Mouse (Mus musculus) liver, adult 2 months (tissue): ENCODE data around the gene Poc1a. TPM values are rescaled to one million over a fixed set of nuclear protein-coding genes. Genes with fewer than 3 reads are reported as not detected.

ENCODE experiments used
- DNase-seq: peaks from one replicate; pipeline ENCODE4 v3.0.0-alpha.2; 2011; ENCODE audit warnings: low read depth, low spot score; ENCODE audit errors: extremely low read depth
- H3K27ac ChIP-seq: fragments of 200-500 bp; replicated peaks from 2 replicates; pipeline ENCODE4 v1.5.1; 2012; ENCODE audit warnings: low read depth, mild to moderate bottlenecking, control low read depth, inconsistent platforms, low read length; ENCODE audit not compliant: insufficient read depth
- H3K27me3 ChIP-seq: fragments of 200-500 bp; 2 replicates; pipeline ENCODE4 v1.6.1; 2012; ENCODE audit warnings: mild to moderate bottlenecking, moderate library complexity, low read length, inconsistent platforms; ENCODE audit not compliant: control insufficient read depth, insufficient read depth
- H3K36me3 ChIP-seq: fragments of 200-500 bp; 2 replicates; pipeline ENCODE4 v1.6.1; 2012; ENCODE audit warnings: low read length, inconsistent platforms; ENCODE audit not compliant: control insufficient read depth, insufficient read depth
- H3K4me1 ChIP-seq: fragments of 200-500 bp; 2 replicates; pipeline ENCODE4 v1.6.1; 2011; ENCODE audit warnings: low read length; ENCODE audit not compliant: control insufficient read depth, insufficient read depth
- H3K4me3 ChIP-seq: fragments of 200-500 bp; 2 replicates; pipeline ENCODE4 v1.5.1; 2011; ENCODE audit warnings: low read depth, mild to moderate bottlenecking, control low read depth, low read length, moderate library complexity; ENCODE audit not compliant: insufficient read depth
- H3K79me2 ChIP-seq: fragments of 200-500 bp; 2 replicates; pipeline ENCODE4 v1.6.1; 2012; ENCODE audit warnings: inconsistent platforms, mild to moderate bottlenecking, low read length, moderate library complexity; ENCODE audit not compliant: control insufficient read depth, insufficient read depth
- H3K9ac ChIP-seq: fragments of 200-500 bp; 2 replicates; pipeline ENCODE4 v1.6.1; 2012; ENCODE audit warnings: low read depth, mild to moderate bottlenecking, control low read depth, inconsistent platforms, low read length
- CTCF ChIP-seq: fragments of 200-500 bp; IDR thresholded peaks from 2 replicates; pipeline ENCODE4 v1.5.1; 2011; ENCODE audit warnings: low read depth, low read length, control low read depth
- POLR2A ChIP-seq: fragments of 200-500 bp; IDR thresholded peaks from 2 replicates; pipeline ENCODE4 v1.6.1; 2011; ENCODE audit warnings: low read length, control low read depth; ENCODE audit not compliant: insufficient read depth; ENCODE audit errors: extremely low read depth
- WGBS: fragments of 180-500 bp; shearing (Covaris S2); methylation state at CpG from one replicate; pipeline ENCODE4 v1.1.7; 2018; 5-methylcytosine and 5-hydroxymethylcytosine counted together
- polyA plus RNA-seq: library from polyadenylated mRNA; depleted of rRNA; stranded (reverse); fragments of >200 nt; gene quantifications from 2 replicates; pipeline ENCODE4 v1.2.3, GENCODE M21; 2012
- total RNA-seq: library from RNA; depleted of rRNA; stranded (reverse); fragments of >200 nt; gene quantifications from 2 replicates; pipeline ENCODE4 v1.2.3, GENCODE M21; 2014

Poc1a gene
- total and polyA plus RNA-seq, 2 experiments: 1.8 to 3.9 TPM

- peak; percentile 92 for DNase-seq
- no peaks in the 10 kb centered on the region for H3K27me3 ChIP-seq
- peak overlapping the region; percentile 92 for H3K27ac ChIP-seq
- H3K79me2 ChIP-seq: no peaks in the 10 kb centered on the region
- TF ChIP-seq CTCF: no peak
- TF ChIP-seq POLR2A: no peak
- H3K4me1 ChIP-seq: peaks cover 32% of the 10 kb centered on the region
- no peak overlapping the region for H3K4me3 ChIP-seq
- H3K9ac ChIP-seq: peak overlapping the region; percentile 69; the same call in 1 of the 2 replicates
- 27% methylated on average over 12 of the region's 12 CpGs for WGBS
- H3K36me3 ChIP-seq: no peaks in the 10 kb centered on the region
Observed at GRCm38 (mm10) chr9:106273276-106273675, 7.6 kb upstream of the Poc1a start.

DNA sequence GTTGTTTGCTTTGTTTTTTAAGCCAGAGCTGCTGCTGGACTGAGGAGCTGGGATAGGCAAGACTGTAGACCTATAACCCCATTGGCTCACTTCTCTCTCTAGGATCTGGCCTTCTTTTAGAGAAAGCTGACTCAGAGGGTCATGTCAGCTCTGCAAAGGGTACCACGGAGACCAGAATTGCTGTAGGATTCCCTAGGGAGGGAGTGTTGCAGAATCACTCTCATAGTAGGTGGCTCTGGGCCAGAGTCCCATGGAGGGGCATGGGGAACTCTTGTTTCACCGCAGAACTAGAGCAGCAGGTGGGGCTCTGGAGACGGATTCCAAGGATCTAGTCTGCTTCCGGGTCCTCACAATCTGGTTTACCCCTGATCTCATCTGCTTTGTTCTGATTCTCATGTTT, 7.1 kb upstream of the Poc1a start:
- TF ChIP-seq POLR2A: no peak
- H3K27ac ChIP-seq: peak overlapping the region; percentile 92
- 60% methylated on average over 4 of the region's 4 CpGs for WGBS
- H3K9ac ChIP-seq: peak overlapping the region; percentile 53; the same call in 1 of the 2 replicates
- H3K4me1 ChIP-seq: peaks cover 30% of the 10 kb centered on the region
- H3K79me2 ChIP-seq: no peaks in the 10 kb centered on the region
- DNase-seq: no peak
- no peaks in the 10 kb centered on the region for H3K27me3 ChIP-seq
- no peak overlapping the region for H3K4me3 ChIP-seq
- H3K36me3 ChIP-seq: no peaks in the 10 kb centered on the region

DNA sequence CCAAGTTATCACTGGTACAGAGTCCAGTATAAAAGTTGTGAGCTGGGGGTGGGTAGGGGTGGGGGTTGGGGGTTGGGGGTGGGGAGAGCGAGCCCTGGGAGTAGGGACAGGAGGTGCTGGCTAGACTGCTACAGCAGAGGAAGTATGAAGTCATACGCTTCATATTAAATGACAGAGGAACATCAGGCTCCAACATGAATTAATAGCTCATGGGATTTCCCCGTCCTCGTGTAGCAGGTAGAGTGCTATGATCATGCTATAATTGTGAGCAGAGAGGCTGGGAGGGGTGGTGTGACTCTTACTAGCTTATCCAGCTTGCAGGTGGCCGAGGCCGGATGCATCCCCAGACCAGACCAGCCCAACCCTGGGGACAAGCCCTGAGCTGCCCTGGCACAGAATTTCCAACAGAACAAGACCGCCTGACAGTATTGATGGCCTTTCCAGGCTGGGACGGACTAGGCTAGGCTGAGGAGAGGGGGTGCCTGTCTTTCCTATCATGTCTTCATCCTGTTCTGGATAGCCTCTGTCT, 6.1 kb upstream of the Poc1a start:
- 87% methylated on average over 8 of the region's 8 CpGs for WGBS
- no peak overlapping the region; the same call in 1 of the 2 replicates for H3K27ac ChIP-seq
- no peak for DNase-seq
- H3K79me2 ChIP-seq: no peaks in the 10 kb centered on the region
- H3K4me3 ChIP-seq: no peak overlapping the region
- H3K4me1 ChIP-seq: peaks cover 24% of the 10 kb centered on the region
- H3K9ac ChIP-seq: no peak overlapping the region
- no peaks in the 10 kb centered on the region for H3K27me3 ChIP-seq
- H3K36me3 ChIP-seq: no peaks in the 10 kb centered on the region
- TF ChIP-seq CTCF (no peak), POLR2A (no peak)

DNA sequence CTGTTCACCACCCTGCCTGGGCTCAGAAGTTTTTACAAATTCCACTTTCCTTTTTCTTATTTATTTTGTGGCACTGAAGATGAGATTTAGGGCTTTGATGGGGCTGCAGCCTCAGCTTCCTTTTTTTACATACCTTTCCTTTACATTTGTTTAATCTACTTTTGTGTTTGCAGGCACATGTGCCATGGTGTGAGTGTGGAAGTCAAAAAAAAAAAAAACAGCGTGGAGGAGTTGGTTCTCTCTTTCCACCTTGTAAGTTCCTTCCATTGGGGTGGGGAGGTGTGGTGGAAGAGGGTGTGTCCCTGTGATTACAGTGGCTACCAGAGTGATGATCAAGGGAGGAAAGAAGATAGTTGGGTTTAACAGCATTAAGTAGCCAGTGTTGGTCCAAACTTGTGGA, 5.1 kb upstream of the Poc1a start:
- Histone ChIP-seq H3K36me3 (no peaks in the 10 kb centered on the region), H3K27ac (no peak overlapping the region), H3K4me3 (no peak overlapping the region), H3K4me1 (peaks cover 19% of the 10 kb centered on the region), H3K9ac (no peak overlapping the region), H3K27me3 (no peaks in the 10 kb centered on the region), H3K79me2 (no peaks in the 10 kb centered on the region)
- WGBS: 81% methylated on average over 1 of the region's 1 CpGs
- DNase-seq: no peak
- TF ChIP-seq CTCF (no peak), POLR2A (no peak)

GRCm38 (mm10) chr9:106280386-106280785, 475 bp upstream of the Poc1a start:
- Histone ChIP-seq H3K4me3 (peak overlapping the region; percentile 54), H3K27me3 (no peaks in the 10 kb centered on the region), H3K36me3 (no peaks in the 10 kb centered on the region), H3K27ac (peak overlapping the region; percentile 93), H3K4me1 (peaks cover 10% of the 10 kb centered on the region), H3K9ac (peak overlapping the region; percentile 88), H3K79me2 (no peaks in the 10 kb centered on the region)
- no peak for TF ChIP-seq POLR2A
- TF ChIP-seq CTCF: peak; percentile 77
- DNase-seq: peak; percentile 85
- WGBS: under 1% methylated on average over 14 of the region's 14 CpGs

DNA sequence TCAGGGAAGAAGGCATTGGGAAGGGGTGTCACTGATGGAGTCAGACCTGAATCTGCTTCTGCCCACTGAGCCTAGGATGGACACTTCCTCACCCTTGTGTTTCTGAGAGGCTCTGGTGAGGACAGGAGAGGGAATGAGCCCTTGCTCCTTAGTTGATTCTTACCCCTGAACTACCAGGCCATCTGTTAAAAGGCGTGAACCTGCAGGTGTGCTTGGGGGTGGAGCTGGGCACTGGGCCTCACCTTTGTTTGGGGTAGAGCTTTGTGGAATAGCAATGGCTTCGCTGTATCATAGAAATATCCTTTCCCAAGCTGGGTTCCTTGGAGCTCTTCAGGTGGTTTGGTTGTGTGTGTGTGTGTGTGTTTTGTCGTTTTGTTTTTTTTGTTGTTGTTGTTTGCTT, 1.2 kb downstream of the Poc1a start:
- 79% methylated on average over 3 of the region's 3 CpGs for WGBS
- no peak for DNase-seq
- Histone ChIP-seq H3K27me3 (no peaks in the 10 kb centered on the region), H3K79me2 (no peaks in the 10 kb centered on the region), H3K4me3 (no peak overlapping the region), H3K36me3 (no peaks in the 10 kb centered on the region), H3K4me1 (peaks cover 10% of the 10 kb centered on the region), H3K27ac (no peak overlapping the region), H3K9ac (no peak overlapping the region)
- TF ChIP-seq POLR2A (no peak), CTCF (no peak)
